Mouse (Mus musculus) heart, embryonic 10.5 days (tissue): ENCODE results near the gene Izumo4. TPM values are rescaled to one million over a fixed set of nuclear protein-coding genes. Genes with fewer than 3 reads are reported as not detected.

Source experiments
- DNase-seq: peaks from one replicate; pipeline ENCODE4 v3.0.0-alpha.2; 2017; ENCODE audit warnings: low spot score
- H3K27ac ChIP-seq: fragments of 300-500 bp; sonication (generic); 2 replicates; pipeline ENCODE4 v1.5.1; 2016; ENCODE audit warnings: mild to moderate bottlenecking
- H3K27me3 ChIP-seq: fragments of 300-500 bp; sonication (generic); 2 replicates; pipeline ENCODE4 v1.6.1; 2016; ENCODE audit warnings: mild to moderate bottlenecking; ENCODE audit not compliant: poor library complexity, insufficient read depth, severe bottlenecking
- H3K36me3 ChIP-seq: fragments of 300-500 bp; sonication (generic); 2 replicates; pipeline ENCODE4 v1.6.1; 2016; ENCODE audit warnings: mild to moderate bottlenecking, moderate library complexity
- H3K4me1 ChIP-seq: fragments of 300-500 bp; sonication (generic); 2 replicates; pipeline ENCODE4 v1.6.1; 2016; ENCODE audit warnings: mild to moderate bottlenecking
- H3K4me3 ChIP-seq: fragments of 300-500 bp; sonication (generic); 2 replicates; pipeline ENCODE4 v1.5.1; 2016; ENCODE audit warnings: mild to moderate bottlenecking, moderate library complexity
- H3K9me3 ChIP-seq: fragments of 300-500 bp; sonication (generic); 2 replicates; pipeline ENCODE4 v1.6.1; 2016; ENCODE audit warnings: mild to moderate bottlenecking, moderate library complexity
- WGBS: fragments of 180-500 bp; shearing (Covaris S2); methylation state at CpG from one replicate; pipeline ENCODE4 v1.1.7; 2016; 5-methylcytosine and 5-hydroxymethylcytosine counted together
- polyA plus RNA-seq: library from polyadenylated mRNA; unstranded; fragments of >200 nt; fragmentation: Nextera tagmentation; extraction: Ambion mirVana; gene quantifications from 2 replicates; pipeline ENCODE4 v1.2.1, GENCODE M21; 2016

The Izumo4 gene
- polyA plus RNA-seq, 1 experiment from 2014 or later, result 14.4 TPM

DNA sequence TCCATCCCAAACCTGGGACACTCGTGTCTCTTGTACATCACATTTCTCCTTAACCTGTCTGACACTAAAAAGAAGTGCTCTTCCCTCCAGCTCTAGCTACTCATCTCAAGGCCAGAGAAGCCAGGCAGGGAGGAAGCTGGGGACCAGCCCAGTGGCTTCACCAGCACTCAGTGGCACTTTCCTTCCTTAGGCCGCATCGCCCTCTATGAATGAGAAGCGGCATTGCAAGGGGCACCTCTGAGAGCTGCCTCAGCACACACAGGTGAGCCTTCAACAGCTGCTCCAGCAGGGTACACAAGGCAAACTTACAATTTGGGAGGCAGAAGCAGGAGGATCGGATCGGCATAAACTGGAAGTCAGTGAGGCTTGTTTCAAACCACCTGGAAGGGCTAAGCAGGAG lies 17.8 kb upstream of the Izumo4 start:
- no peaks in the 10 kb centered on the region for H3K27me3 ChIP-seq
- peaks cover 52% of the 10 kb centered on the region for H3K36me3 ChIP-seq
- no peaks in the 10 kb centered on the region for H3K9me3 ChIP-seq
- 55% methylated on average over 6 of the region's 6 CpGs for WGBS
- no peak overlapping the region for H3K27ac ChIP-seq
- H3K4me1 ChIP-seq, result peaks cover 20% of the 10 kb centered on the region
- no peak for DNase-seq
- H3K4me3 ChIP-seq, result no peak overlapping the region

DNA sequence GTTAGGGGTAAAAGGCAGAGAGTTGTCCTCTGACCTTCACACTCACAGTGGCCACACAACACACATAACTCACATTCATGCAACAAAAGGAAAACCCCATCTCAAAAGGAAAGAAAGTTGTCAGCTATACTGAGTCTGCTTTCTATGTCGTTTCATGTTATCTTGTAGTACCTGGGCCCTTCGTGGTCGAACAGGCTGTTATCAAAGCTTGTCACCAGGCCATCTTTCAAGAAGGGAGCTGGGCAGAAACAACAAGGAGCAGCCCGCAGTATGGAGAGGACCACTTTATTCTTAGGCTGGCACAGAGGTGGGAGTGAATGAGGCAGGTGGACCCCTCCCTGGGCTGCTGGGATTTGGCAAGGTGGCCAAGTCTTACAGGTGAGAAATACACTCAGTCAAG lies 17.0 kb upstream of the Izumo4 start:
- no peaks in the 10 kb centered on the region for H3K27me3 ChIP-seq
- H3K4me3 ChIP-seq, result no peak overlapping the region
- no peak for DNase-seq
- WGBS, result 46% methylated on average over 4 of the region's 4 CpGs
- H3K36me3 ChIP-seq, result peaks cover 60% of the 10 kb centered on the region
- H3K27ac ChIP-seq, result peak overlapping the region; percentile 44; the same call in 1 of the 2 replicates
- no peaks in the 10 kb centered on the region for H3K9me3 ChIP-seq
- H3K4me1 ChIP-seq, result peaks cover 12% of the 10 kb centered on the region

DNA sequence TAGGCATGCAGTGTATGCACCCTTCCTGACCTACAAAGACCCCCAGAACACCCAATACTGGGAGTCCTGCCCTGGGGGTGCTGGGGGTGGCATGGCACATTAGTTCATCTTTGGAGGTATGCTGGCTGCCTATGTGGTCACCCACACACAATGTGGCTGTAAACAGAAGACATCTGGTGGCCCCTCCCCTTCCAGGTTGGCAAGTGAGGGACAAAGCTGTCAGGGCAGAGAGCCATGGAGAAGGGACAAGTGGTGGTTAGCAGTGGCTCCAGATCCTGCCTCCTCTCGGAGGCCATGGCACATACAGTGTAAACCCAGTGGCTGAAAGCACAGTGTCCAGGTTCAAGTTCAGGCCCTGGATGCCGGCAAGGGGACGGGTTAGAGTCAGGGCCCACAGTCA lies 15.4 kb upstream of the Izumo4 start:
- WGBS, result 91% methylated on average over 3 of the region's 3 CpGs
- no peak overlapping the region for H3K27ac ChIP-seq
- H3K9me3 ChIP-seq, result no peaks in the 10 kb centered on the region
- no peak for DNase-seq
- no peak overlapping the region for H3K4me3 ChIP-seq
- peaks cover 8% of the 10 kb centered on the region for H3K4me1 ChIP-seq
- H3K27me3 ChIP-seq, result no peaks in the 10 kb centered on the region
- H3K36me3 ChIP-seq, result peaks cover 76% of the 10 kb centered on the region

DNA sequence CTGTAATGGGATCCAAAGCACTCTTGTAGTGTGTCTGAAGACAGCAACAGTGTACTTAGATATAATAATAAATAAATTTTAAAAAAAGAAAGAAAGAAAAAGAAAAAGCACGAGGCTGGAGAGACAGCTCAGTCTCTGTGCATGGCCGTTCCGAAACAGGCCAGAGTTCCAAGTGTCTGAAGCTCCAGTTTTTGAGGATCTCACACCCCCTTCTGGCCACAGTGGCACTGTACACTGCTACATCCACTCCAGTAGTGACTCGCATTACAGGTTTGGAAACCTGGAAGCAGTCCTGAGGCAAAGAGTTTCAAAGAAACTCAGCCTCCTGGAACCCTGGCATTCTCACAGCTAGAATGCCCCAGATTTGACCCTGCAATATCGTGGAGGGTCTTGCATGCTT lies 14.1 kb upstream of the Izumo4 start:
- Histone ChIP-seq H3K27me3 (no peaks in the 10 kb centered on the region), H3K27ac (no peak overlapping the region), H3K4me3 (no peak overlapping the region), H3K9me3 (no peaks in the 10 kb centered on the region), H3K4me1 (peaks cover 17% of the 10 kb centered on the region), H3K36me3 (peaks cover 76% of the 10 kb centered on the region)
- WGBS, result 53% methylated on average over 5 of the region's 5 CpGs
- no peak for DNase-seq

DNA sequence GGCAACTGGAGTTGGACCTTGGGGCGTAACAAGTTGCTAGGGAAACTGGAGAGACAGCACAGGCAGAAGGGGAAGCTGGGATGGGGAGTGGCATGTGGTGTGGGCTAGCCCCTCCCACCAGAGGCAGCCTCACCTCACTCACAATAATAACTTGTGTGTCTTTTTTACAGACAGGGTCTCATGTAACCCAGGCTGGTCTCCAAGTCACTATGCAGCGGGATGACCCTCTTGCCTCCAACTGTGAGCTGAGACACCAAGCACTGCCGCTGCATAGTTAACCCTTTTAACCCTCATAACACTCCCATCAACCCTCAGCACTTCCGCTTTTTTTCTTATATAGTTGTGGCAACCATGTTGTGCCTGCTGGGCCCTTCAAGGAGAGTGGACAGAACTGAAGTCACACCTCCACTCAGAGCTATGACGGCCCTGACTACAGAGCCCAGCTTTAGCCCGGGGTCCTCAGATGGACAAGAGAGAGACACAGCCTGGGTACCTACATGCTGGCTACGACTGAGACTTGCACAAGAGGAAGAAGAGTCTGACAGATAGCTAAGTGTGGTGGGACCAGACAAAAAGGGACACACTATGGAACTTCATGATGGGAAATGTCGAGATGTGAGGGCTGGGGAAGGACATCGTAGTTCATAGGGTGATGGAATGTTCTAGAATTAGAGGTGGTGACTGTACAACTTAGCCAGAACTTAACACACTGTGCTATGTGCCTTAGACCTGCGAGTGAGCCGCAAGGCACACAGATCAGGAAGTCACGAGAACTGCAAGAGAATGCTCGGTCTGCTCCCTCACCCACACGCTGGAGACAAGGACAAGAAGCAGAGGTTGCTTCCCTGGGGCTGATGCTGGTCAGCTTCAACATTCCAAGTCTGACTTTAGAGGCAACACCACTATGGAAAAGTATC lies 9.5 kb upstream of the Izumo4 start:
- Histone ChIP-seq H3K36me3 (peaks cover 58% of the 10 kb centered on the region), H3K27ac (peak overlapping the region; percentile 1; the same call in 1 of the 2 replicates), H3K27me3 (no peaks in the 10 kb centered on the region), H3K4me3 (no peak overlapping the region; the same call in 1 of the 2 replicates), H3K9me3 (no peaks in the 10 kb centered on the region), H3K4me1 (peaks cover 49% of the 10 kb centered on the region)
- WGBS, result 82% methylated on average over 14 of the region's 14 CpGs
- no peak for DNase-seq

DNA sequence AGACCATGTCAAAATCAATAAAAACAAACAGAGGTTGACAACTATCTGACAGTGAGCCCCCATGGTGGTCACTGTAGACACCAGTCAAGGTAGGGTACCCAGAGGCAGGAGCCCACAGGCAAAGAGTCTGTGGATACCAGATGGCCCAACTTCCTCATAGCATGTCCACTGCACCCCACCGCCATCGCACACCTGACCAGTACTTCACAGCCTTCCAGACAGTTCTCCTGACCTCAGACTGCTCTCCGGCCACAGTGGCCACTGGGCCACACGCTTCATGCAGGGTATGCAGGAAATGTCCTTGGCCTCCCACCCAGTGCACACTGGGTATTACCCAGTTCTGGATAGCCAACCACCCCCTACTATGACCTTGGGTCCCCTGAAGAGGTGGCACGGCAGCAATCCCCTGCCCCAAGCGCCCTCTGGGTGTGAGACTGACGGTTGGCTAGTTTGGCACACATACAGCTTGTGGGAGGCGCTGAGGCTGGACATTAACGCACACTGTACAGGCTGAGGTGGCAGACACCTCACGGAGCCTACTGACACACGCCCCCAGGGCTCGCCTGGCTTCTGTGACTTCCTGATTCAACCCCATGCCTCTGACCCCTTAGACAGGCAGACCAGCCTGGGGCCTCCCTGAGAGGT lies 8.5 kb upstream of the Izumo4 start:
- DNase-seq, result no peak
- Histone ChIP-seq H3K4me1 (peaks cover 58% of the 10 kb centered on the region), H3K27me3 (no peaks in the 10 kb centered on the region), H3K4me3 (no peak overlapping the region), H3K27ac (0 out of 2 replicates have a peak overlapping the region, but pooled peaks have one; percentile 1), H3K36me3 (peaks cover 53% of the 10 kb centered on the region), H3K9me3 (no peaks in the 10 kb centered on the region)
- WGBS, result 93% methylated on average over 12 of the region's 12 CpGs

DNA sequence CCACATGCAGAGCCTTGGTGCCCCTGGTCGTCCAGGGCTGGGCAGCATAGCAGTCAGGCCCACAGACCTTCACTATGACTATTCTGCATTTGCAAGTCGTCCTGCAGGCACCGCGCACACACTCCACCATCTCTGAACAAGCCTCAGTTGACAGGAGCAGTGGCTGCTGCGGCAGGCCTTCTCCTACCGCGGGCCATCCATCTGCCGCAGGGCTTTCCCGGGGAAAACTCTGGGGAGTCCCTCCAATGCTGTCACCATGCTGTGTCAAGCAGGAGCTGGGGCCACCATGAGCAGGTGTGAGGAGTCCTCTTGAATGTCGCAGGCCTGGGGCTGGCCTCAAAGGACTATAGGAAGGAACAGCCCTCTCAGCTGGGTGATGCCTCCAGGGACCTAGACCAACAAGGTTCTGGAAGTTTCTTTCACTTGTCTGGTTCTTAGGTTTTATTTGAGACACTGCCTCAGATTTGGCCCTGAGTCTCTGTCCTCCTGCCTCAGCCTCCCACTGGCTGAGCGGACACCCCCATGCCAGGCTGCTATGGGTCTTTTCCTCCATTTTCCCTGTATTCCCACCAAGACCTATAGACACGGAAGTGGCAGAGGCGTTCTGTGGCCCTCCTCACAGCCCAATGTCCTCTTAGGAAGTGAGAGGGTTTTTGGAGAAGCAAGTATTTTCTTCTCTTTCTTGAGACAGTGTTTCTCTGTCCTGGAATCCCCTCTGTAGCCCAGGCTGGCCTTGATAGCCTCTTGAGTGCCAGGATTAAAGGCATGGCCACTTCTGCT lies 7.6 kb upstream of the Izumo4 start:
- DNase-seq, result no peak
- peaks cover 52% of the 10 kb centered on the region for H3K36me3 ChIP-seq
- no peaks in the 10 kb centered on the region for H3K9me3 ChIP-seq
- H3K4me3 ChIP-seq, result no peak overlapping the region
- no peaks in the 10 kb centered on the region for H3K27me3 ChIP-seq
- peaks cover 63% of the 10 kb centered on the region for H3K4me1 ChIP-seq
- peak overlapping the region; percentile 69; the same call in 1 of the 2 replicates for H3K27ac ChIP-seq
- 87% methylated on average over 13 of the region's 13 CpGs for WGBS

DNA sequence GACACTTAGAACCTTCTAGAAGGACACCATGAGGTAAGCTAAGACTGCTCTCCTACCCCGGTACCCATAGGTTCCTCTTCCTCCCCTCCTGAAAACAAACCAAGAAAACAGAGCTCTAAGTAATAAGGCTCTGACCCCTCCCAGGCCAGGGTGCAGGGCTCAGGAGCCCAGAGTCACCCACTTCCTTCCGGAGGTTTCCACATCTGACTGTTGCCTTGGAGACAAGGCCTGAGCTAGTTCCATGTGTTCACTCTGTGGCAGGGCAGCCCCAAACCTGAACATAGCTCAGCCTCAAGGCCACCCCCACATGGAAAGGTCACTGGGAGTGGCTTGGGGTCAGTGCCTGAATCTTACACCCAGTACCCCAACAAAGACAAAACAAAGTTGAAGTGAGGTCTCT lies 6.8 kb upstream of the Izumo4 start:
- Histone ChIP-seq H3K4me3 (no peak overlapping the region; the same call in 1 of the 2 replicates), H3K27me3 (no peaks in the 10 kb centered on the region), H3K36me3 (peaks cover 46% of the 10 kb centered on the region), H3K4me1 (peaks cover 68% of the 10 kb centered on the region), H3K9me3 (no peaks in the 10 kb centered on the region), H3K27ac (peak overlapping the region; percentile 69)
- DNase-seq, result no peak
- WGBS, result 72% methylated on average over 2 of the region's 2 CpGs

DNA sequence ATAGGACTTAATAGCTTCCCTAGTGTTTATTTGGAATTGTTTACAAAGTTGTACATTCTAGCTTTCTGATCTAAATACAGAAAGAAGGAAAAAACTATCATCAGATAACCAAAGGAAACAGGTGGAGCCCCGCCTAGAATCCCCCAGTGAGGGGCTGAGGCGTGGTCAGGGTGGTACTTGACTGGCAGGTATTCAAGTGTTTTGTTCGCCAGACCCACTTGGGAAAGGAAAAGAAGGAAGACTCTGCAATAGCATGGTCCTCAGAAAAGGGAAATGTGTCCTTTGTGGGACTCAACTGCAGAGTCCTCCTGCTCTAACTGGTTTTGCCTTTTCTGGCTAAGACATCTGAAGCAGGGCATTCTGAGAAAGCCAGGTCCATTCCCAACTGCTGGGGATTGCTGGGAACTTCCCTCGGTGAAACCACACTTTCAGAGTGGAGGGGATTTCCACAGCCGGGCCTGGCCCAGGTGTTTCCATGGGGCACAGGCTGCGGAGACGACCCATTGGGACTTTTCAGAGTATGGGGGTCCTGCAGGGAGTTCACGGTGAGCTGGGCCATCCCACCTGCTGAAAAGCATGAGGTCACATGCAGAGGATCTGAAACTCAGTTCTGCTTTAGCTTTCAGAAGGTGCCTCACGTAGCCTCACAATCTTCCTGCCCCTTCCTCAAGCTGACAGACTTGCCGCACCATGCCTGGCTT lies 6.0 kb upstream of the Izumo4 start:
- H3K27me3 ChIP-seq, result no peaks in the 10 kb centered on the region
- H3K4me3 ChIP-seq, result no peak overlapping the region
- peaks cover 75% of the 10 kb centered on the region for H3K4me1 ChIP-seq
- no peaks in the 10 kb centered on the region for H3K9me3 ChIP-seq
- DNase-seq, result no peak
- 74% methylated on average over 10 of the region's 10 CpGs for WGBS
- H3K36me3 ChIP-seq, result peaks cover 38% of the 10 kb centered on the region
- peak overlapping the region; percentile 69 for H3K27ac ChIP-seq

DNA sequence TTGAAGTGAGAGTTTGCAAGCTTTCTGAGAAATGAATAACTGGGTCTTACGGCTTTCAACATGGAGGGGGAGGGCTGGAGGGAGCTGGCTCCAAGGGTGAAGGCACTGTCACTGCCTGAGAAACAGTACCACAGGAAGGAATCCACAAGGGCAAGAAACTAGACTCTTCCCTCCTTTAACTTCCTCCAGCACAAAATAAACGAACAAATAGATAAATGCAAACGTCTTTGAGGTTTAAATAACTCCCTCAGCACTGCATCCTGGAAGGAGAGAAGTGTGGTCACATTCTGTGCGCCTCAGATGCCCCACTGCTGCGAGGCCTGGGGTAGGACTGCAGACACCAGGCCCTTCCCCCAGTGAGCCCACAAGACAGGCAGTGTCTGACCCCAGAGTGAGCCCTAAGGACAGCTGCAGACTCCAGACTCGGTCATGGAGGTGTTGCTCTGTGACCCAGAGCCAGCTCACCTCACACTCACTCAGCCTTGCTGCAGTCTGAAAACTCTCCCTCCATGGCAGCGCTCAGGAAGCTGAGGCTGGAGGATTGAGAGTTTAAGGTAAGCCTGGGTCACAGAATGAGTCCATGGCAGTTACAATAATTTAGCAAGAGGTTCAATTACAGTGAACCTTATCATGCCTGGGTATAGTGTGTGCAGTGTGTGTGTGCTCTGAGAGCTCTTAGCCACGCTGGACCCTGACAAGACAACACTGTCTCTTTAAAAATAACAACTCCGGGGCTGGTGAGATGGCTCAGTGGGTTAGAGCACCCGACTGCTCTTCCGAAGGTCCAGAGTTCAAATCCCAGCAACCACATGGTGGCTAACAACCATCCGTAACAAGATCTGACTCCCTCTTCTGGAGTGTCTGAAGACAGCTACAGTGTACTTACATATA lies 5.2 kb upstream of the Izumo4 start:
- H3K4me1 ChIP-seq, result peaks cover 82% of the 10 kb centered on the region
- H3K4me3 ChIP-seq, result no peak overlapping the region
- 68% methylated on average over 12 of the region's 12 CpGs for WGBS
- DNase-seq, result no peak
- H3K27me3 ChIP-seq, result no peaks in the 10 kb centered on the region
- H3K36me3 ChIP-seq, result peaks cover 31% of the 10 kb centered on the region
- H3K9me3 ChIP-seq, result no peaks in the 10 kb centered on the region
- peak overlapping the region; percentile 69 for H3K27ac ChIP-seq

DNA sequence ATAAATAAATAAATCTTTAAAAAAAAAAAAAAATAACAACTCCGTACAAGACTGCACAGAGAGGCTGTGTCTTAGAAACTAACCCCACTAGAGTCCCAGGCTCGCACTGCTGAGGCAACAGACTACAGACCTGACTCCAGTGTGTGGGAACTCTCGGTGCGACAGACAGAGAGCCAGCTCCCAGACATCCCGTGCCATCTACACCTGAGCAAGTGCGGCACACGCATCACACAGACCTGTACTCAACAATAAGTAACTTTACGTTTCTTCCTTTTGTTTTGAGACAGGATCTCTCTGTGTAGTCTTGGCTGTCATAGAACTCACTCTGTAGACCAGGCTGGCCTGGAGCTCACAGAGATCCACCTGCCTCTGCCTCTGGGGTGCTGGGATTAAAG lies 4.6 kb upstream of the Izumo4 start:
- Histone ChIP-seq H3K4me1 (peaks cover 79% of the 10 kb centered on the region), H3K4me3 (no peak overlapping the region), H3K27me3 (no peaks in the 10 kb centered on the region), H3K27ac (no peak overlapping the region), H3K36me3 (peaks cover 31% of the 10 kb centered on the region), H3K9me3 (no peaks in the 10 kb centered on the region)
- WGBS, result 87% methylated on average over 8 of the region's 8 CpGs
- DNase-seq, result no peak
